Mouse (Mus musculus) heart, embryonic 11.5 days (tissue): Measurements from ENCODE around the gene Mynn. TPM values are rescaled to one million over a fixed set of nuclear protein-coding genes. Genes with fewer than 3 reads are reported as not detected.
"Not testable (repeated sequence)": the region's sequence is repeated elsewhere in the genome, so short reads cannot be mapped to it uniquely, and the experiment has no call there.

ENCODE experiments used
- ATAC-seq: fragments of 200-750 bp; cut with Nextera tagmentation; replicated peaks from 2 replicates; pipeline ENCODE4 v1.8.0; 2017; ENCODE audit warnings: moderate library complexity; ENCODE audit not compliant: insufficient number of reproducible peaks, low FRiP score, low TSS enrichment
- H3K27ac ChIP-seq: fragments of 300-500 bp; sonication (generic); 2 replicates; pipeline ENCODE4 v1.5.1; 2014; ENCODE audit warnings: mild to moderate bottlenecking, low read depth, low read length
- H3K27me3 ChIP-seq: fragments of 300-500 bp; sonication (generic); 2 replicates; pipeline ENCODE4 v1.6.1; 2014; ENCODE audit warnings: mild to moderate bottlenecking, low read length, mixed read lengths; ENCODE audit not compliant: control insufficient read depth, insufficient read depth
- H3K36me3 ChIP-seq: fragments of 300-500 bp; sonication (generic); 2 replicates; pipeline ENCODE4 v1.6.1; 2014; ENCODE audit warnings: mild to moderate bottlenecking, low read length, moderate library complexity, mixed read lengths; ENCODE audit not compliant: control insufficient read depth, insufficient read depth
- H3K4me1 ChIP-seq: fragments of 300-500 bp; sonication (generic); 2 replicates; pipeline ENCODE4 v1.6.1; 2014; ENCODE audit warnings: low read length; ENCODE audit not compliant: control insufficient read depth, insufficient read depth
- H3K4me2 ChIP-seq: fragments of 300-500 bp; sonication (generic); 2 replicates; pipeline ENCODE4 v1.6.1; 2014; ENCODE audit warnings: mild to moderate bottlenecking, moderate library complexity
- H3K4me3 ChIP-seq: fragments of 300-500 bp; sonication (generic); 2 replicates; pipeline ENCODE4 v1.5.1; 2014; ENCODE audit warnings: low read depth, low read length
- H3K9ac ChIP-seq: fragments of 300-500 bp; sonication (generic); 2 replicates; pipeline ENCODE4 v1.6.1; 2014; ENCODE audit warnings: mild to moderate bottlenecking, low read depth, low read length, moderate library complexity
- H3K9me3 ChIP-seq: fragments of 300-500 bp; sonication (generic); replicated peaks from 2 replicates; pipeline ENCODE4 v1.6.1; 2016; ENCODE audit warnings: low read length; ENCODE audit not compliant: control insufficient read depth
- WGBS: fragments of 180-500 bp; shearing (Covaris S2); extraction: QIAGEN DNeasy Blood & Tissue Kit; methylation state at CpG from one replicate; pipeline ENCODE4 v1.1.7; 2014; ENCODE audit not compliant: insufficient replicate concordance; 5-methylcytosine and 5-hydroxymethylcytosine counted together
- polyA plus RNA-seq: library from polyadenylated mRNA; unstranded; fragments of >200 nt; fragmentation: Nextera tagmentation; extraction: Ambion mirVana; gene quantifications from 2 replicates; pipeline ENCODE4 v1.2.1, GENCODE M21; 2014

The Mynn gene
- 22.1 and 30.3 TPM in 2 replicates for polyA plus RNA-seq

GRCm38 (mm10) chr3:30602065-30602739 lies at the start of gene Mynn:
Gene Mynn (plus strand): TSS chr3:30602065.
- Histone ChIP-seq H3K4me2 (peak within 1 kb of the TSS; percentile 86), H3K27me3 (peaks cover 8% of the 10 kb centered on the region), H3K4me1 (peaks cover 4% of the 10 kb centered on the region; the same call in 1 of the 2 replicates), H3K27ac (peak within 1 kb of the TSS; percentile 97), H3K4me3 (peak within 1 kb of the TSS; percentile 91), H3K36me3 (peaks cover 6% of the 10 kb centered on the region; the same call in 1 of the 2 replicates), H3K9me3 (no peaks in the 10 kb centered on the region), H3K9ac (peak within 1 kb of the TSS; percentile 95)
- under 1% methylated on average over 39 of the region's 40 CpGs for WGBS
- peak; percentile 90 for ATAC-seq

- ATAC-seq = no peak
- H3K9me3 ChIP-seq = no peaks in the 10 kb centered on the region
- H3K4me1 ChIP-seq = 0 out of 2 replicates have a peak, but pooled peaks cover 2% of the 10 kb centered on the region
- H3K4me2 ChIP-seq = no peak overlapping the region
- H3K27me3 ChIP-seq = no peaks in the 10 kb centered on the region
- no peak overlapping the region for H3K27ac ChIP-seq
- no peak overlapping the region for H3K4me3 ChIP-seq
- H3K9ac ChIP-seq = no peak overlapping the region
- no peaks in the 10 kb centered on the region for H3K36me3 ChIP-seq
- 66% methylated on average over 6 of the region's 6 CpGs for WGBS
Measured at GRCm38 (mm10) chr3:30553741-30554140, 48.1 kb upstream of the Mynn start.

GRCm38 (mm10) chr3:30560677-30561314 lies 41.1 kb upstream of the Mynn start:
- no peak overlapping the region for H3K9ac ChIP-seq
- no peak overlapping the region for H3K27ac ChIP-seq
- WGBS = 53% methylated on average over 6 of the region's 6 CpGs
- H3K4me2 ChIP-seq = no peak overlapping the region
- H3K4me3 ChIP-seq = no peak overlapping the region
- ATAC-seq = no peak
- H3K4me1 ChIP-seq = no peaks in the 10 kb centered on the region
- H3K27me3 ChIP-seq = no peaks in the 10 kb centered on the region
- no peaks in the 10 kb centered on the region for H3K36me3 ChIP-seq
- H3K9me3 ChIP-seq = no peaks in the 10 kb centered on the region

GRCm38 (mm10) chr3:30566333-30566732 lies 35.5 kb upstream of the Mynn start:
- H3K27ac ChIP-seq, ATAC-seq, H3K4me1 ChIP-seq, H3K4me3 ChIP-seq, H3K9me3 ChIP-seq, H3K36me3 ChIP-seq, H3K9ac ChIP-seq, H3K4me2 ChIP-seq, H3K27me3 ChIP-seq: not testable (repeated sequence)
- no CpG with 5 or more reads among the region's 2 CpGs for WGBS

GRCm38 (mm10) chr3:30573549-30573948 lies 28.3 kb upstream of the Mynn start:
- 14% methylated on average over 2 of the region's 2 CpGs for WGBS

GRCm38 (mm10) chr3:30588865-30589264 lies 13.0 kb upstream of the Mynn start:
- ATAC-seq = no peak
- no peaks in the 10 kb centered on the region for H3K4me1 ChIP-seq
- H3K36me3 ChIP-seq = no peaks in the 10 kb centered on the region
- no peak overlapping the region for H3K9ac ChIP-seq
- H3K27ac ChIP-seq = no peak overlapping the region
- H3K27me3 ChIP-seq = no peaks in the 10 kb centered on the region
- H3K9me3 ChIP-seq = no peaks in the 10 kb centered on the region
- WGBS = 61% methylated on average over 6 of the region's 6 CpGs
- no peak overlapping the region for H3K4me2 ChIP-seq
- no peak overlapping the region for H3K4me3 ChIP-seq

More at GRCm38 (mm10) chr3:30573549-30573948, 28.3 kb upstream of the Mynn start:
- no peak overlapping the region for H3K4me3 ChIP-seq
- no peak overlapping the region for H3K9ac ChIP-seq
- ATAC-seq = no peak
- H3K36me3 ChIP-seq = no peaks in the 10 kb centered on the region
- no peaks in the 10 kb centered on the region for H3K4me1 ChIP-seq
- no peak overlapping the region for H3K4me2 ChIP-seq
- H3K27ac ChIP-seq = no peak overlapping the region
- no peaks in the 10 kb centered on the region for H3K27me3 ChIP-seq
- no peaks in the 10 kb centered on the region for H3K9me3 ChIP-seq

GRCm38 (mm10) chr3:30592418-30592853 lies 9.4 kb upstream of the Mynn start:
- WGBS = 3% methylated on average over 2 of the region's 2 CpGs
- no peak overlapping the region for H3K9ac ChIP-seq
- no peak overlapping the region for H3K27ac ChIP-seq
- H3K4me2 ChIP-seq = no peak overlapping the region
- no peaks in the 10 kb centered on the region; the same call in 1 of the 2 replicates for H3K27me3 ChIP-seq
- no peaks in the 10 kb centered on the region for H3K4me1 ChIP-seq
- H3K9me3 ChIP-seq = no peaks in the 10 kb centered on the region
- ATAC-seq = no peak; the same call in 1 of the 2 replicates
- no peak overlapping the region for H3K4me3 ChIP-seq
- no peaks in the 10 kb centered on the region for H3K36me3 ChIP-seq

GRCm38 (mm10) chr3:30593719-30594485 lies 8.0 kb upstream of the Mynn start:
- no peaks in the 10 kb centered on the region for H3K36me3 ChIP-seq
- H3K4me1 ChIP-seq = no peaks in the 10 kb centered on the region
- H3K4me2 ChIP-seq = no peak overlapping the region
- no peaks in the 10 kb centered on the region for H3K9me3 ChIP-seq
- H3K27ac ChIP-seq = no peak overlapping the region
- no peak overlapping the region for H3K9ac ChIP-seq
- H3K27me3 ChIP-seq = peaks cover 8% of the 10 kb centered on the region
- no peak for ATAC-seq
- H3K4me3 ChIP-seq = no peak overlapping the region
- 67% methylated on average over 4 of the region's 4 CpGs for WGBS
